Mouse (Mus musculus) lung, adult 10 weeks (tissue): Measurements from ENCODE around the gene Ccdc110. TPM values are rescaled to one million over a fixed set of nuclear protein-coding genes. Genes with fewer than 3 reads are reported as not detected.

Experiments used
- polyA plus RNA-seq: library from polyadenylated mRNA; stranded (reverse); fragments of 350-450 nt; fragmentation: Illumina TruSeq; extraction: RNeasy Lipid Tissue Mini Kit (QIAGEN cat#74804); gene quantifications from one replicate; pipeline ENCODE4 v1.2.3, GENCODE M21; 2014; ENCODE audit warnings: low read depth, low replicate concordance; ENCODE audit not compliant: insufficient read depth

Ccdc110 gene
- not detected for polyA plus RNA-seq

GRCm38 (mm10) chr8:45934582-45935014 lies at the start of gene Ccdc110:
Gene Ccdc110, plus strand, starts transcription at chr8:45934619.

GRCm38 (mm10) chr8:45885202-45885685 lies 49.2 kb upstream of the Ccdc110 start, which contains the start of gene Pdlim3:
Gene Pdlim3, plus strand, starts transcription at chr8:45885461.

GRCm38 (mm10) chr8:45975126-45975836 lies 40.9 kb downstream of the Ccdc110 start, which contains the start of the genes 1700029J07Rik and Ufsp2:
Gene 1700029J07Rik, minus strand, starts transcription at chr8:45975252.
Gene Ufsp2, plus strand, starts transcription at chr8:45975528.

Other genes starting within 250 kb of the Ccdc110 start
- gene Pdlim3, start 49.2 kb upstream of the Ccdc110 start, polyA plus RNA-seq, result 16.2 TPM
- gene 1700029J07Rik, start 40.6 kb downstream of the Ccdc110 start, polyA plus RNA-seq, result 6.2 TPM
- 24.3 TPM for gene Ufsp2, start 40.9 kb downstream of the Ccdc110 start, polyA plus RNA-seq
- gene Lrp2bp, start 64.7 kb downstream of the Ccdc110 start, polyA plus RNA-seq, result 0.45 TPM
- gene Ankrd37, start 71.1 kb downstream of the Ccdc110 start, polyA plus RNA-seq, result 7.3 TPM
- 5.9 TPM for gene Cfap97, start 217.2 kb downstream of the Ccdc110 start, polyA plus RNA-seq
- gene Snx25, start 217.5 kb downstream of the Ccdc110 start, polyA plus RNA-seq, result 46.5 TPM